Mouse (Mus musculus) olfactory bulb, adult 2 months (tissue): ENCODE measurements around the gene Vav3.

Experiments
- CTCF ChIP-seq: fragments of 200-500 bp; IDR thresholded peaks from 2 replicates; pipeline ENCODE4 v1.5.1; 2012; ENCODE audit warnings: low read depth, mild to moderate bottlenecking, low read length, moderate library complexity; ENCODE audit not compliant: insufficient read depth
- POLR2A ChIP-seq: fragments of 200-500 bp; IDR thresholded peaks from 2 replicates; pipeline ENCODE4 v1.6.1; 2012; ENCODE audit warnings: mild to moderate bottlenecking, low read depth, low read length, moderate library complexity; ENCODE audit not compliant: insufficient read depth

DNA sequence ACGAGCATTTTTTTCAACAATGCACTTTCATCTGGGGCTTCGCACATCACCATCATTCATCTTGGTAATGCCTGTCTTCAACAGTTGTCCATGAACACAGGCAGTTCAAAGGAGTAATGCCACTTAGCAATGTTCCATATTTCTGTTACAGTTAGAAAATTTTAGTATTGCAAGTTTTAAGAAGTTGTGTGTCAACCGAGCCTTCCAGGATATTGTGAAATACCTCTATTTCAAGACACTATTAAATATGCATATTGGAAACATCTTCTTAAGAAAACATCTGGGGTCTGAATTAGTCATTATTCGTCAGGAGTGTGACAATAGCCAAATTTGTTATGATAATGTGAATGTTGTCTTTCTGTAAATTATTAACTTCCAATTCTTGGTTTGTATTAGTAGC is 137.8 kb downstream of the Vav3 start:
- TF ChIP-seq POLR2A (no peak), CTCF (no peak)
